Comparison of ENCODE assay signal across 10 mouse cellular contexts in genomic region chr11:117146776-117147536, GRCm38 (mm10). TPM values are rescaled to one million over a fixed set of nuclear protein-coding genes. Genes with fewer than 3 reads are reported as not detected.
DNase-seq lines count a peak whose midpoint lies in the region.
"Had no signal": no experiment of that assay in that cellular context is flagged by ENCODE, and none has a peak within 500 bp of the region (broad histone marks: within the 10 kb centered on the region; RNA-seq: fewer than 3 reads in every experiment).

No protein-coding gene starts in this region.

- peak; percentile 42 to 62 for DNase-seq in kidney, adult 8-10 months
- no peak for DNase-seq in kidney, postnatal 14 days
- DNase-seq in WW6 (ENCODE audit: low read depth, low spot score) = peak; percentile 64
- peak; percentile 65 for DNase-seq in kidney, adult 9 months
- DNase-seq in lung, postnatal 36 days = peak; percentile 85
- DNase-seq in heart, adult 18-20 months = no peak
- no peak for DNase-seq in thymus, postnatal 25 days
- DNase-seq: adrenal gland, postnatal 25 days; heart, postnatal 14 days; right cerebral cortex, adult 18-20 months had no signal

RNA-seq across cellular contexts. Expression of gene Sec14l1, which starts 32.0 kb away (rescaled TPM):
- total RNA-seq in heart, adult 18-20 months (2021) = 10 to 100 TPM; 86.8 to 98.2 TPM

RNA-seq across cellular contexts. Expression of gene Sept9, which starts 52.5 kb away (rescaled TPM):
- 10 to 100 TPM; 32.7 to 33.4 TPM for total RNA-seq in heart, adult 18-20 months (2021)

Comparison
In these comparisons a context has a peak if more than half of its experiments do, and no peak if none do; other contexts are left out.
1. DNase-seq: peak in kidney, adult 8-10 months (2 of 2), WW6 (single experiment), kidney, adult 9 months (single experiment) and lung, postnatal 36 days (single experiment); none in kidney, postnatal 14 days (single experiment), heart, adult 18-20 months (0 of 2) and thymus, postnatal 25 days (single experiment).